In the genomic region with DNA sequence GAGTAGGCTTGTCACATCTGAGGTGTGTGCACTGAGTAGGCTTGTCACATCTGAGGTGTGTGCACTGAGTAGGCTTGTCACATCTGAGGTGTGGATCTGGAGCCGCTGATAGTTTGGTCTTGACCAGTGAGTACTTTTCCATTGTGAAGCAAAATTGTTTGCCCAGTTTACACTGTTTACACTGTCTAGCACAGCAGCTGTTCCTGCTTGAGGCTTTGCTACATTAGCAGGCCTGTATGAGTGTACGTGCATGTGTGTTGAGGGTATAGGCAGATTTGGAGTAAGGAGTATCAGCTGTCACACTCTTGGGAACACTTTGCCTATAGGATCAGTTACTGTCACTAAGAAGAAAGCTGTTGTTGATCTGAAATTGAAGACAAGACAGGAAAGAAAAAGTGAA, we compare ENCODE assay signal across 19 mouse cellular contexts. TPM values are rescaled to one million over a fixed set of nuclear protein-coding genes. Genes with fewer than 3 reads are reported as not detected.
A peak's percentile ranks its signal among the peaks of the same experiment; 100 is the strongest.
DNase-seq lines count a peak whose midpoint lies in the region; ATAC-seq and TF ChIP-seq lines count a peak whose summit lies in the region.
"Had no signal": no experiment of that assay in that cellular context is flagged by ENCODE, and none has a peak within 500 bp of the region (broad histone marks: within the 10 kb centered on the region; RNA-seq: fewer than 3 reads in every experiment).

No protein-coding gene starts in this region.

- no peaks in the 10 kb centered on the region for H3K27me3 ChIP-seq in lung, embryonic 14.5 days (ENCODE audit: insufficient read depth, low read length)
- no peaks in the 10 kb centered on the region for H3K27me3 ChIP-seq in intestine, embryonic 15.5 days (replicated peaks)
- H3K27me3 ChIP-seq in stomach, embryonic 14.5 days (ENCODE audit: control insufficient read depth, insufficient read depth, low read length), result no peaks in the 10 kb centered on the region
- H3K27me3 ChIP-seq: hindbrain, embryonic 13.5 days; limb, embryonic 15.5 days; neural tube, embryonic 12.5 days had no signal

- peaks cover 38% of the 10 kb centered on the region for H3K36me3 ChIP-seq in lung, embryonic 14.5 days (ENCODE audit: insufficient read depth)
- peaks cover 17% of the 10 kb centered on the region; the same call in 1 of the 2 replicates for H3K36me3 ChIP-seq in intestine, embryonic 15.5 days
- H3K36me3 ChIP-seq in stomach, embryonic 14.5 days (ENCODE audit: control insufficient read depth, insufficient read depth, low read length), result peaks cover 24% of the 10 kb centered on the region

- no peak overlapping the region for H3K9ac ChIP-seq in lung, embryonic 14.5 days
- H3K9ac ChIP-seq in intestine, embryonic 15.5 days, result no peak overlapping the region
- H3K9ac ChIP-seq in stomach, embryonic 14.5 days (replicated peaks; ENCODE audit: low read depth, low read length), result no peak overlapping the region
- H3K9ac ChIP-seq: hindbrain, embryonic 13.5 days; limb, embryonic 15.5 days; neural tube, embryonic 12.5 days had no signal

- intact Hi-C loops in gastrocnemius, adult 2 months (cut with DNase I), result no loop called here

- no peaks in the 10 kb centered on the region for H3K9me3 ChIP-seq in lung, embryonic 14.5 days (ENCODE audit: low read depth, low read length)
- no peaks in the 10 kb centered on the region for H3K9me3 ChIP-seq in intestine, embryonic 15.5 days
- no peaks in the 10 kb centered on the region for H3K9me3 ChIP-seq in stomach, embryonic 14.5 days (ENCODE audit: control insufficient read depth, low read depth, low read length)
- H3K9me3 ChIP-seq: hindbrain, embryonic 13.5 days; limb, embryonic 15.5 days; neural tube, embryonic 12.5 days had no signal

- H3K27ac ChIP-seq in gastrocnemius, adult 2 months, result 0 out of 2 replicates have a peak overlapping the region, but pooled peaks have one; percentile 31
- no peak overlapping the region for H3K27ac ChIP-seq in lung, embryonic 14.5 days (ENCODE audit: low read depth)
- H3K27ac ChIP-seq in intestine, embryonic 15.5 days, result no peak overlapping the region
- H3K27ac ChIP-seq in stomach, embryonic 14.5 days (ENCODE audit: low read length), result no peak overlapping the region
- H3K27ac ChIP-seq: heart, adult 2 months; hindbrain, embryonic 13.5 days; left cerebral cortex, adult 2 months; limb, embryonic 15.5 days; neural tube, embryonic 12.5 days had no signal

- no peak for TF ChIP-seq CTCF in gastrocnemius, adult 2 months (IDR thresholded peaks at IDR 0.05)
- no peak for TF ChIP-seq CTCF in lung, embryonic 14.5 days (IDR thresholded peaks at IDR 0.05; ENCODE audit: low read depth)

- peak; percentile 68 for ATAC-seq in lung, embryonic 14.5 days (ENCODE audit: insufficient read depth)
- peak; percentile 75 for ATAC-seq in intestine, embryonic 15.5 days
- ATAC-seq in stomach, embryonic 14.5 days (ENCODE audit: insufficient number of reproducible peaks, insufficient read depth, low FRiP score, low read depth), result peak; percentile 46; the same call in 1 of the 2 replicates

- H3K4me2 ChIP-seq in lung, embryonic 14.5 days, result no peak overlapping the region
- H3K4me2 ChIP-seq in intestine, embryonic 15.5 days (replicated peaks), result no peak overlapping the region
- no peak overlapping the region for H3K4me2 ChIP-seq in stomach, embryonic 14.5 days (replicated peaks; ENCODE audit: low read depth, low read length)
- H3K4me2 ChIP-seq: hindbrain, embryonic 13.5 days; limb, embryonic 15.5 days; neural tube, embryonic 12.5 days had no signal

- 56% methylated on average over 2 of the region's 2 CpGs for WGBS in lung, embryonic 14.5 days
- WGBS in intestine, embryonic 15.5 days, result 58% methylated on average over 2 of the region's 2 CpGs
- WGBS in stomach, embryonic 14.5 days, result 58% methylated on average over 2 of the region's 2 CpGs

- no peak overlapping the region for H3K4me3 ChIP-seq in gastrocnemius, adult 2 months
- no peak overlapping the region for H3K4me3 ChIP-seq in lung, embryonic 14.5 days (ENCODE audit: low read depth, low read length)
- no peak overlapping the region for H3K4me3 ChIP-seq in intestine, embryonic 15.5 days (replicated peaks)
- no peak overlapping the region for H3K4me3 ChIP-seq in stomach, embryonic 14.5 days (ENCODE audit: low read depth, low read length)
- H3K4me3 ChIP-seq: erythroblast, embryonic 14.5 days; heart, adult 2 months; hindbrain, embryonic 13.5 days; layer of hippocampus, adult 2 months; left cerebral cortex, adult 2 months; limb, embryonic 15.5 days; neural tube, embryonic 12.5 days had no signal

- H3K4me1 ChIP-seq in lung, embryonic 14.5 days (ENCODE audit: insufficient read depth), result no peaks in the 10 kb centered on the region
- H3K4me1 ChIP-seq in intestine, embryonic 15.5 days (replicated peaks), result 0 out of 2 replicates have a peak, but pooled peaks cover 6% of the 10 kb centered on the region
- H3K4me1 ChIP-seq in stomach, embryonic 14.5 days (ENCODE audit: control insufficient read depth, insufficient read depth, low read length), result no peaks in the 10 kb centered on the region
- H3K4me1 ChIP-seq: hindbrain, embryonic 13.5 days; neural tube, embryonic 12.5 days had no signal

- DNase-seq in gastrocnemius, adult 2 months, result no peak
- DNase-seq in gastrocnemius, adult 8-10 months (ENCODE audit: low spot score in 2 of 2), result no peak
- DNase-seq in lung, embryonic 14.5 days, result peak; percentile 58
- DNase-seq in lung, postnatal 10 days, result no peak
- no peak for DNase-seq in layer of hippocampus, adult 18-20 months (ENCODE audit: low spot score in 2 of 2)
- DNase-seq: adrenal gland, adult 2 months; cerebellum, adult 11-12 months; heart, adult 2 months; kidney, adult 18-20 months; right cerebral cortex, postnatal 14 days; thymus, adult 18-20 months had no signal

RNA-seq across cellular contexts. Expression of a gene that starts 21.6 kb away (rescaled TPM):
- total RNA-seq in gastrocnemius, adult 2 months (2021), result 10 to 100 TPM; 43.1 to 44.8 TPM
- total RNA-seq in gastrocnemius, adult 8-10 months (2022), result 10 to 100 TPM; 38.2 to 51.2 (median 44.4) TPM
- polyA plus RNA-seq in lung, embryonic 14.5 days (2014; fragmentation: Nextera tagmentation; extraction: Ambion mirVana), result 32.6 and 34.6 TPM in 2 replicates
- 25.8 and 27.4 TPM in 2 replicates for polyA plus RNA-seq in intestine, embryonic 15.5 days (2015; fragmentation: Nextera tagmentation; extraction: Ambion mirVana)
- polyA plus RNA-seq in stomach, embryonic 14.5 days (2014; fragmentation: Nextera tagmentation; extraction: Ambion mirVana), result 32.5 and 32.7 TPM in 2 replicates
- total RNA-seq in layer of hippocampus, adult 18-20 months (2021), result 10 to 100 TPM; 44.1 to 44.8 TPM
